Mouse (Mus musculus) ES-Bruce4 (cell line): Measurements from ENCODE around the gene Arhgap31.

ENCODE experiments used
- CTCF ChIP-seq: IDR thresholded peaks from one replicate; pipeline ENCODE4 v1.8.1; 2011; ENCODE audit warnings: low read depth, low read length
- POLR2A ChIP-seq: IDR thresholded peaks from one replicate; pipeline ENCODE4 v1.8.1; 2011; ENCODE audit warnings: low read length; ENCODE audit not compliant: insufficient read depth

- TF ChIP-seq POLR2A (no peak), CTCF (no peak)
These were observed 149.6 kb downstream of the Arhgap31 start for GRCm38 (mm10) chr16:38563516-38563915.
